Mouse (Mus musculus) embryonic stem cell, embryonic (primary cell): ENCODE measurements around the gene Fam216b.

ENCODE experiments used
- CTCF ChIA-PET, 4 experiments: fragments of 300-600 bp in 2 of 4; fragments of 350-600 bp in 2 of 4; sonication (Branson Sonifier 250); formaldehyde crosslinking; loops; one replicate each; lab custom pipeline; 2022; ENCODE audit warnings: inconsistent platforms in 2 of 4; lab: Charles Lee
- POLR2A ChIA-PET, 4 experiments: fragments of 300-600 bp in 2 of 4; fragments of 350-600 bp in 2 of 4; sonication (Branson Sonifier 250); formaldehyde crosslinking; loops; one replicate each; lab custom pipeline; 2022; ENCODE audit warnings: antibody characterized with exemption in 4 of 4, inconsistent platforms in 1 of 4; lab: Charles Lee

Fam216b gene

GRCm38 (mm10) chr14:78088907-78089306, at the start of gene Fam216b:
Fam216b (minus strand) TSS chr14:78089007.
- POLR2A ChIA-PET: no interaction called here
- CTCF ChIA-PET: no interaction called here

- ChIA-PET CTCF (interaction anchor here in 3 of 4 experiments (0.8 to 1.0 kb wide), 4 partner anchors 12 to 991 kb away, joined by 3 read pairs; no protein-coding TSS in a partner anchor), POLR2A (interaction anchor here in 3 of 4 experiments (0.6 to 1.6 kb wide), 4 partner anchors 12 to 1064 kb away, joined by 3 to 6 read pairs (median 4); no protein-coding TSS in a partner anchor)
These were observed 43.7 kb upstream of the Fam216b start for GRCm38 (mm10) chr14:78132368-78133052.

- POLR2A ChIA-PET: interaction anchor here in 1 of 4 experiments (1.4 kb wide), 1 partner anchor 18 kb away, joined by 4 read pairs; no protein-coding TSS in a partner anchor
- CTCF ChIA-PET: interaction anchor here in 1 of 4 experiments (0.8 kb wide), 1 partner anchor 147 kb away, joined by 3 read pairs; no protein-coding TSS in a partner anchor
These were observed 37.9 kb upstream of the Fam216b start for GRCm38 (mm10) chr14:78126670-78127069.

GRCm38 (mm10) chr14:78120286-78120685, 31.5 kb upstream of the Fam216b start:
- POLR2A ChIA-PET: interaction anchor here in 2 of 4 experiments (1.1 to 1.7 kb wide), 3 partner anchors 11 to 776 kb away, joined by 3 to 4 read pairs (median 3); no protein-coding TSS in a partner anchor
- CTCF ChIA-PET: interaction anchor here in 1 of 4 experiments (1.0 kb wide), 1 partner anchor 13 kb away, joined by 3 read pairs; no protein-coding TSS in a partner anchor

- ChIA-PET POLR2A (interaction anchor here in 3 of 4 experiments (0.6 to 1.7 kb wide), 4 partner anchors 12 to 777 kb away, joined by 3 to 4 read pairs (median 3); no protein-coding TSS in a partner anchor), CTCF (no interaction called here)
These were observed 30.8 kb upstream of the Fam216b start for GRCm38 (mm10) chr14:78119449-78120200.

- POLR2A ChIA-PET: no interaction called here
- CTCF ChIA-PET: interaction anchor here in 1 of 4 experiments (0.6 kb wide), 1 partner anchor 1667 kb away, joined by 4 read pairs; no protein-coding TSS in a partner anchor
These were observed 28.9 kb upstream of the Fam216b start for GRCm38 (mm10) chr14:78117671-78118070.

- CTCF ChIA-PET: interaction anchor here in 1 of 4 experiments (0.6 kb wide), 1 partner anchor 1667 kb away, joined by 4 read pairs; no protein-coding TSS in a partner anchor
- POLR2A ChIA-PET: interaction anchor here in 1 of 4 experiments (0.7 kb wide), 1 partner anchor 339 kb away, joined by 4 read pairs; no protein-coding TSS in a partner anchor
These were observed 28.5 kb upstream of the Fam216b start for GRCm38 (mm10) chr14:78117268-78117667.

- ChIA-PET CTCF (no interaction called here), POLR2A (no interaction called here)
These were observed 23.7 kb upstream of the Fam216b start for GRCm38 (mm10) chr14:78112466-78112865.

- ChIA-PET CTCF (no interaction called here), POLR2A (no interaction called here)
These were observed 22.1 kb upstream of the Fam216b start for GRCm38 (mm10) chr14:78110871-78111270.

- ChIA-PET POLR2A (interaction anchor here in 1 of 4 experiments (0.7 kb wide), 1 partner anchor 49 kb away, joined by 4 read pairs; no protein-coding TSS in a partner anchor), CTCF (no interaction called here)
These were observed 20.6 kb upstream of the Fam216b start for GRCm38 (mm10) chr14:78109419-78109818.

- POLR2A ChIA-PET: no interaction called here
- CTCF ChIA-PET: no interaction called here
These were observed 19.6 kb upstream of the Fam216b start for GRCm38 (mm10) chr14:78108388-78108787.

GRCm38 (mm10) chr14:78089591-78089990, 784 bp upstream of the Fam216b start:
- ChIA-PET POLR2A (no interaction called here), CTCF (no interaction called here)

- ChIA-PET POLR2A (interaction anchor here in 1 of 4 experiments (0.5 kb wide), 1 partner anchor 1488 kb away, joined by 4 read pairs; no protein-coding TSS in a partner anchor), CTCF (no interaction called here)
These were observed 5.3 kb downstream of the Fam216b start for GRCm38 (mm10) chr14:78083465-78083864.

- CTCF ChIA-PET: no interaction called here
These were observed 11.3 kb downstream of the Fam216b start for GRCm38 (mm10) chr14:78077508-78077907.

GRCm38 (mm10) chr14:78065938-78066710, 22.7 kb downstream of the Fam216b start:
- CTCF ChIA-PET: interaction anchor here in 2 of 4 experiments (1.0 to 1.5 kb wide), 3 partner anchors 9 to 207 kb away, joined by 3 to 4 read pairs (median 3); no protein-coding TSS in a partner anchor
- POLR2A ChIA-PET: no interaction called here

More at GRCm38 (mm10) chr14:78077508-78077907, 11.3 kb downstream of the Fam216b start:
- POLR2A ChIA-PET: interaction anchor here in 1 of 4 experiments (0.7 kb wide), 1 partner anchor 245 kb away, joined by 4 read pairs; no protein-coding TSS in a partner anchor

- ChIA-PET CTCF (no interaction called here), POLR2A (no interaction called here)
These were observed 26.3 kb downstream of the Fam216b start for GRCm38 (mm10) chr14:78062484-78062883.

GRCm38 (mm10) chr14:78060609-78060951, 28.2 kb downstream of the Fam216b start:
- POLR2A ChIA-PET: no interaction called here
- CTCF ChIA-PET: no interaction called here

GRCm38 (mm10) chr14:78059878-78060608, 28.8 kb downstream of the Fam216b start:
- ChIA-PET POLR2A (no interaction called here), CTCF (no interaction called here)
